ENCODE assay signal across 8 mouse cellular contexts in genomic region chr2:9620303-9621244, GRCm38 (mm10).
DNase-seq lines count a peak whose midpoint lies in the region; ATAC-seq lines count a peak whose summit lies in the region.

No protein-coding gene starts in this region.

- H3K9ac ChIP-seq in kidney, embryonic 15.5 days, result no peak overlapping the region
- no peak overlapping the region for H3K9ac ChIP-seq in forebrain, embryonic 14.5 days (ENCODE audit: low read length)

- H3K27me3 ChIP-seq in kidney, embryonic 15.5 days, result no peaks in the 10 kb centered on the region
- no peaks in the 10 kb centered on the region for H3K27me3 ChIP-seq in forebrain, embryonic 14.5 days (replicated peaks; ENCODE audit: control insufficient read depth, insufficient read depth, low read length)

- no peak for ATAC-seq in kidney, embryonic 15.5 days (replicated peaks; ENCODE audit: low FRiP score)
- ATAC-seq in forebrain, embryonic 14.5 days, result peak; percentile 95
- ATAC-seq in erythroid progenitor cell, adult 5-6 weeks (replicated peaks; ENCODE audit: low FRiP score, poor library complexity, severe bottlenecking), result no peak

- H3K4me2 ChIP-seq in kidney, embryonic 15.5 days, result no peak overlapping the region
- H3K4me2 ChIP-seq in forebrain, embryonic 14.5 days (ENCODE audit: low read length), result peak overlapping the region; percentile 26; the same call in 1 of the 2 replicates

- WGBS in kidney, embryonic 15.5 days, result 58% methylated on average over 21 of the region's 21 CpGs
- WGBS in forebrain, embryonic 14.5 days, result 46% methylated on average over 21 of the region's 21 CpGs

- H3K27ac ChIP-seq in kidney, embryonic 15.5 days, result no peak overlapping the region
- 0 out of 2 replicates have a peak overlapping the region, but pooled peaks have one; percentile 52 for H3K27ac ChIP-seq in forebrain, embryonic 14.5 days (ENCODE audit: low read depth, low read length)

- H3K9me3 ChIP-seq in kidney, embryonic 15.5 days (replicated peaks), result no peaks in the 10 kb centered on the region
- no peaks in the 10 kb centered on the region for H3K9me3 ChIP-seq in forebrain, embryonic 14.5 days (replicated peaks; ENCODE audit: control insufficient read depth, low read length)

- H3K4me3 ChIP-seq in kidney, embryonic 15.5 days (replicated peaks), result no peak overlapping the region
- no peak overlapping the region for H3K4me3 ChIP-seq in forebrain, embryonic 14.5 days (ENCODE audit: low read depth, low read length)

- intact Hi-C loops in heart, postnatal 10 days (cut with DNase I), result no loop called here

- DNase-seq in kidney, adult 11 months, result peak; percentile 46
- DNase-seq in forebrain, embryonic 14.5 days (ENCODE audit: low spot score), result peak; percentile 94
- peak; percentile 86 to 88 for DNase-seq in heart, postnatal 10 days
- peak; percentile 71 for DNase-seq in layer of hippocampus, adult 9-10 months (ENCODE audit: low spot score)
- peak; percentile 89 for DNase-seq in lung, postnatal 36 days
- peak; percentile 46 for DNase-seq in testis, postnatal 10 days (ENCODE audit: low spot score)

- H3K36me3 ChIP-seq in kidney, embryonic 15.5 days, result no peaks in the 10 kb centered on the region
- H3K36me3 ChIP-seq in forebrain, embryonic 14.5 days (ENCODE audit: control insufficient read depth, insufficient read depth, low read length), result no peaks in the 10 kb centered on the region

- H3K4me1 ChIP-seq in kidney, embryonic 15.5 days, result peaks cover 7% of the 10 kb centered on the region
- peaks cover 7% of the 10 kb centered on the region; the same call in 1 of the 2 replicates for H3K4me1 ChIP-seq in forebrain, embryonic 14.5 days (ENCODE audit: control insufficient read depth, insufficient read depth, low read length)
